Mouse (Mus musculus) erythroblast, adult 5-6 weeks (primary cell): ENCODE results near the gene Hnrnpl. TPM values are rescaled to one million over a fixed set of nuclear protein-coding genes. Genes with fewer than 3 reads are reported as not detected.
A peak's percentile ranks its signal among the peaks of the same experiment; 100 is the strongest.

Source experiments
- ATAC-seq: replicated peaks from 2 replicates; pipeline ENCODE4 v1.8.0; 2016; ENCODE audit warnings: moderate number of reproducible peaks, mild to moderate bottlenecking, moderate TSS enrichment, inconsistent platforms; ENCODE audit not compliant: poor library complexity, low FRiP score, severe bottlenecking
- total RNA-seq, 2 experiments: library from RNA; stranded (forward) in 1 of 2; stranded (reverse) in 1 of 2; fragments of 150-400 nt in 1 of 2; fragments of 200-764, 138-1000 nt in 1 of 2; gene quantifications; 2 replicates each; pipeline versions ENCODE4 v1.2.3 to v1.2.4; 2015 to 2017; ENCODE audit warnings: low replicate concordance in 2 of 2

Gene Hnrnpl
- total RNA-seq, 2 experiments from 2014 or later: 140 to 172 TPM

DNA sequence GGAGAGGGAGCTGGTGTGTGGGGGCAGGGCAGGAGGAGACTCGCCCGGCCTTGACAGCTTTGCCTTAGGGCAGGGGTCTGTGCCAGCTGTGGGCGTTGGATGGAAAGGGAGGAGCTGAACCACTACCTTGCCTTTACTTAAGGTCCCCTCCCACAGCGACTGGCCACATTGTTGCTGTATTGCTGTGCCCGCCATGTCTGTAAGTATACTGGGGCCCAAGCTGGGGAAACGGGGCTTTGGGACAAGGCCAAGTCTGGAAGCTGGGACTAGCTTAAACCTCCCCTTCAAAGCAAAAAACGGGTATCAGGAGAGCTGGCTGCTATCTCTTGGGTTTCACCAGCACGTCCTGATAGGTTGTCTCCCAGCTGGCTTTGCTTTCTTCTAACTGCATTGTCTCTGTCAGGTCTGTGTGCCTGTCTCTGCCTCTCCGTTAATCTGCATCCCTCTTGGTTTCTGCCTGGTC lies 56.0 kb downstream of the Hnrnpl start:
- ATAC-seq: no peak

DNA sequence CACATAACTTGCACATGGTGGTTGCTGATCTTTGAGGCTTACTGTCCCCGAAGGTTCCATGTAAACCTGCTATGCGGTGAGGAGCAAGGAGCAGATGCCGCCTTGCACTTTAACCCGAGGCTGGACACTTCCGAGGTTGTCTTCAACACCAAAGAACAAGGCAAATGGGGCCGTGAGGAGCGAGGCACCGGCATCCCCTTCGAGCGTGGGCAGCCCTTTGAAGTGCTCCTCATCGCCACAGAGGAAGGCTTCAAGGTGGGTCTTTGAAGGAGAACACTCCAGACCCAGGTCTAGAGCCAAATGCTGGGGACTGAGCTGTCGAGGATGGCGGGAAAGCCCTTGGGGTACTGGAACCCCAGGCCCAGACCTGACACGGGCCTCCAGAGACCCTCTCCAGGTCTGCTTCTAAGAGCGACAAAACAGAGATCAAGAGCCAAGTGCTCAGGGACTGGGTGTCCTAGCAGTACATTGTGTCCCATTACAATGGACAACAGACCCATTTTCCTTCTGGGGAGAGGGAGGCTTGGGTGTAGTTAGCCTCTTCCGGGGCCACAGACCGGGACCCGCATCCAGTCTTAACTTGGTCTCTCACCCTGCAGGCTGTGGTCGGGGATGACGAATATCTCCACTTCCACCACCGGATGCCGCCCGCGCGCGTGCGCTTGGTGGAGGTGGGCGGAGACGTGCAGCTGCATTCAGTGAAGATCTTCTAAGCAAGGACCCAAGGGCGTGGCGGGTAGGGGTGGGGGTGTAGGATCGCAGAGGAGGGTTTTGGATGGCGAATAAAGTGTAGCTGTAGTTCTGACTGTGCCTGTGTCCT lies 57.4 kb downstream of the Hnrnpl start:
- 0 out of 2 replicates have a peak, but pooled peaks have one; percentile 31 for ATAC-seq

DNA sequence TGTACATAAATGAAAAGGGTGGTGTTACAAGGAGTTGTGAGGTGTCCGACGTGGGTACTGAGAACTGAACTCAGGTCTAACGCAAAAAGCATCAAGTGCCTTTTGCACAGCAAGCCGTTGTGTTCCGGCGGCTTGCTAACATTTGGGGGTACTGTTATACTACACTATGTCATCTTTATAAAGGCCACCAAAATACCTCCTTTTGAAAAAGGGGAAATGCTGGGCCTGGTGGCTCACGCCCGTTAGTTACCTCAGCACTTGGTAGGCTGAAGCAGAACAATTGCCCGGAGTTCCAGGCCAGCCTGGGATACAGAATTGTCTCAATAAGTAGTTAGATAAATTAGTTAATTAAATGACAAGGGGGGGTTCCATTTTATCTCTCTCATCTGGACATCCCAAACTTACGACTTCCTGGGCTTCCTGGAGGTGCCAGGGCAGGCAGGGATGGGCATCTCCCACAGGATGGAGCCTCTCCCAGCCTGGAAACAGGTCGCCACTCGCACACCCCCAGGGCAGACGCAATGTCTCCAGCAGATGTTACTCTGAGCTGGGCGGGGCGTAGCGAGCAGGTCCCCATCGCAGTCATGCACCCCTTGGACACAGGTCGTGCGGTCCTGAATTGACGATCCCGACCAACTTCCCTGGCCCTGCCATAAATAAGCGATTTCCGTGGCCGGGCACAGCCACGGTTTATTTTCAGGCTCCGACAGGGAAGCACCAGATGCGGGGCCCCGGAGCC lies 58.6 kb downstream of the Hnrnpl start:
- 0 out of 2 replicates have a peak, but pooled peaks have one; percentile 9 for ATAC-seq

DNA sequence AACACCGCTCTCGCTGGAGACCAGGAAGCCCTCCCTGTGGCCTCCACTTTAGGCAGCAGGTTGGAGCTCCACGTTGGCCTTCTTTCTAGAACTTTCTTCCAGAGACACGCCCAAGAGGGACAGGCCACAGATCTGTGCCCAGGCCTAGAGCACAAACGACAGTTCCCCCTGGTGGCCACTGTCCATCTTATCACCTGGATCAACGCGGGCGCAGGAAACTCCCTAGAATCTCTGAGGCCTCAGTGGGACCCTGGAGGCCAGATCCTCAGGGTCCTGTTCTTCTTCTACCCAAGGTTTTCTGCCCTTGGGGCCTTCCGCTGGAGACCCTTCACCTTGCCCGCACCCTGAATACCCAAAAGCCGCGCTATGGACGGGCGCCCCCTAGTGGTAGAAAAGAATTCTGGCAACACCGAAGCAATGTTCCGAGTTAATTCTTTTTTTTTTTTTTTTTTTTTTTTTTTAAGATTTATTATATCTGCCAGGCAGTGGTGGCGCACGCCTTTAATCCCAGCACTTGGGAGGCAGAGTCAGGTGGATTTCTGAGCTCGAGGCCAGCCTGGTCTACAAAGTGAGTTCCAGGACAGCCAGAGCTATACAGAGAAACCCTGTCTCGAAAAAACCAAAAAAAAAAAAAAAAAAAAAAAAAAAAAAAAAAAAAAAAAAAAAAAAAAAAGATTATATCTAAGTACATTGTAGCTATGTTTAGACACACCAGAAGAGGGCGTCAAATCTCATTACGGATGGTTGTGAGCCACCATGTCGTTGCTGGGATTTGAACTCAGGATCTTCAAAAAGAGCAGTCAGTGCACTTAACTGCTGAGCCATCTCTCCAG lies 59.4 kb downstream of the Hnrnpl start:
- peak; percentile 80 for ATAC-seq

DNA sequence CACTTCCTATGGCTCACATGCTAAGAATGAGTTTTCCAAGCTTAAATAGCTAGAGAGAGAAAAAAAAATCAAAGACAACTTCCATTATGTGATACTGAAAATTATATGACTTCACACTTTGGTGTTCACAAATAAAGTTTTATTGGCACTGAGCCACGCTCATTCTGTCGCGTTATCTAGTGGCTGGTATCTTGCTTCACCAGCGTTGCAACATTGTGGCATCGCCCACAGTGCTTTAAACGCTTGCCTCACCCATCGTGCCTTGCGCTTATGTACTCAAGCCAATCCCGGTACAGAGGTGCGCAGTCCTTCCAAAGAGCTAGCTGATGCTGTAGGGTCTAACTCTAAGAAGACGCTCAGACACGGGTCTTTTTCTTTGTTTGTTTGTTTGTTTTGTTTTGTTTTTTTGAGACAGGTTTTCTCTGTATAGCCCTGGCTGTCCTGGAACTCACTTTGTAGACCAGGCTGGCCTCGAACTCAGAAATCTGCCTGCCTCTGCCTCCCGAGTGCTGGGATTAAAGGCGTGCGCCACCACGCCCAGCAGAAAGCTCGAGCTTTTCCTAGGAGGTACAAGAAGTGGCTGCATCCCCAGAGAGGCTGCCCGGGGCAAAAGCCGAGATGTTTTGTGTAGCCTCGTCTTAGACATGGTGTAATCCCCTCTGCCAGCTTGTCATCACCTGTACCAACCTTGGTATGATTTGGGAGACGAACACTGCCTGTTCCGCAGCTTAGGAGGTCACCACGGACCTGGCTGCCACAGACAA lies 62.7 kb downstream of the Hnrnpl start:
- peak; percentile 53; the same call in 1 of the 2 replicates for ATAC-seq

Other genes with a start within 250 kb of the Hnrnpl start
- gene Samd4b, start 210.4 kb upstream of the Hnrnpl start, total RNA-seq (2015; ENCODE audit: low replicate concordance): 7.3 and 11.9 TPM in 2 replicates
- 3.1 and 4.8 TPM in 2 replicates for gene Samd4b, start 210.4 kb upstream of the Hnrnpl start, total RNA-seq (2017; ENCODE audit: low replicate concordance)
- gene Pak4, start 210.4 kb upstream of the Hnrnpl start, total RNA-seq (2015; ENCODE audit: low replicate concordance): 3.1 and 3.5 TPM in 2 replicates
- 2.0 and 6.4 TPM in 2 replicates for gene Pak4, start 210.4 kb upstream of the Hnrnpl start, total RNA-seq (2017; ENCODE audit: low replicate concordance)
- not detected in 2 replicates for gene Acp7, start 177.2 kb upstream of the Hnrnpl start, total RNA-seq (2015; ENCODE audit: low replicate concordance)
- gene Acp7, start 177.2 kb upstream of the Hnrnpl start, total RNA-seq (2017; ENCODE audit: low replicate concordance): not detected in 2 replicates
- gene Fbxo27, start 115.7 kb upstream of the Hnrnpl start, total RNA-seq (2015; ENCODE audit: low replicate concordance): 1.7 TPM in 1 of 2 replicates, not detected in the other
- 0.28 TPM in 1 of 2 replicates, not detected in the other for gene Fbxo27, start 115.7 kb upstream of the Hnrnpl start, total RNA-seq (2017; ENCODE audit: low replicate concordance)
- 1.3 TPM in 1 of 2 replicates, not detected in the other for gene Fbxo17, start 91.7 kb upstream of the Hnrnpl start, total RNA-seq (2015; ENCODE audit: low replicate concordance)
- 2.4 TPM in 1 of 2 replicates, not detected in the other for gene Fbxo17, start 91.7 kb upstream of the Hnrnpl start, total RNA-seq (2017; ENCODE audit: low replicate concordance)
- 31.1 and 44.8 TPM in 2 replicates for gene Mrps12, start 66.7 kb upstream of the Hnrnpl start, total RNA-seq (2015; ENCODE audit: low replicate concordance)
- 6.1 and 8.1 TPM in 2 replicates for gene Mrps12, start 66.7 kb upstream of the Hnrnpl start, total RNA-seq (2017; ENCODE audit: low replicate concordance)
- gene Sars2, start 66.5 kb upstream of the Hnrnpl start, total RNA-seq (2015; ENCODE audit: low replicate concordance): 0.84 TPM in 1 of 2 replicates, not detected in the other
- 1.8 and 4.3 TPM in 2 replicates for gene Sars2, start 66.5 kb upstream of the Hnrnpl start, total RNA-seq (2017; ENCODE audit: low replicate concordance)
- not detected in 2 replicates for gene Ccer2, start 52.4 kb upstream of the Hnrnpl start, total RNA-seq (2015; ENCODE audit: low replicate concordance)
- not detected in 2 replicates for gene Ccer2, start 52.4 kb upstream of the Hnrnpl start, total RNA-seq (2017; ENCODE audit: low replicate concordance)
- 18.3 and 21.5 TPM in 2 replicates for gene Sirt2, start 41.8 kb upstream of the Hnrnpl start, total RNA-seq (2015; ENCODE audit: low replicate concordance)
- 6.0 and 9.8 TPM in 2 replicates for gene Sirt2, start 41.8 kb upstream of the Hnrnpl start, total RNA-seq (2017; ENCODE audit: low replicate concordance)
- gene Nfkbib, start 41.0 kb upstream of the Hnrnpl start, total RNA-seq (2015; ENCODE audit: low replicate concordance): 2.9 and 3.8 TPM in 2 replicates
- gene Nfkbib, start 41.0 kb upstream of the Hnrnpl start, total RNA-seq (2017; ENCODE audit: low replicate concordance): 2.2 and 3.6 TPM in 2 replicates
- 21.1 and 25.0 TPM in 2 replicates for gene Rinl, start 19.6 kb upstream of the Hnrnpl start, total RNA-seq (2015; ENCODE audit: low replicate concordance)
- gene Rinl, start 19.6 kb upstream of the Hnrnpl start, total RNA-seq (2017; ENCODE audit: low replicate concordance): 9.9 and 13.4 TPM in 2 replicates
- 36.6 and 59.0 TPM in 2 replicates for gene Ech1, start 16.7 kb downstream of the Hnrnpl start, total RNA-seq (2015; ENCODE audit: low replicate concordance)
- 23.2 and 31.8 TPM in 2 replicates for gene Ech1, start 16.7 kb downstream of the Hnrnpl start, total RNA-seq (2017; ENCODE audit: low replicate concordance)
- 1.7 TPM in 1 of 2 replicates, not detected in the other for gene Lgals4, start 25.3 kb downstream of the Hnrnpl start, total RNA-seq (2015; ENCODE audit: low replicate concordance)
- 2.4 TPM in 1 of 2 replicates, not detected in the other for gene Lgals4, start 25.3 kb downstream of the Hnrnpl start, total RNA-seq (2017; ENCODE audit: low replicate concordance)
- not detected in 2 replicates for gene Lgals7, start 55.3 kb downstream of the Hnrnpl start, total RNA-seq (2015; ENCODE audit: low replicate concordance)
- gene Lgals7, start 55.3 kb downstream of the Hnrnpl start, total RNA-seq (2017; ENCODE audit: low replicate concordance): not detected in 2 replicates
- gene Capn12, start 72.9 kb downstream of the Hnrnpl start, total RNA-seq (2015; ENCODE audit: low replicate concordance): not detected in 2 replicates
- 0.26 and 0.42 TPM in 2 replicates for gene Capn12, start 72.9 kb downstream of the Hnrnpl start, total RNA-seq (2017; ENCODE audit: low replicate concordance)
- gene Actn4, start 153.8 kb downstream of the Hnrnpl start, total RNA-seq (2015; ENCODE audit: low replicate concordance): 42.0 and 55.3 TPM in 2 replicates
- gene Actn4, start 153.8 kb downstream of the Hnrnpl start, total RNA-seq (2017; ENCODE audit: low replicate concordance): 45.1 and 45.4 TPM in 2 replicates
- gene Eif3k, start 173.3 kb downstream of the Hnrnpl start, total RNA-seq (2015; ENCODE audit: low replicate concordance): 50.7 and 81.1 TPM in 2 replicates
- gene Eif3k, start 173.3 kb downstream of the Hnrnpl start, total RNA-seq (2017; ENCODE audit: low replicate concordance): 115 and 133 TPM in 2 replicates
- 5.6 and 6.7 TPM in 2 replicates for gene Map4k1, start 173.5 kb downstream of the Hnrnpl start, total RNA-seq (2015; ENCODE audit: low replicate concordance)
- 11.3 and 11.8 TPM in 2 replicates for gene Map4k1, start 173.5 kb downstream of the Hnrnpl start, total RNA-seq (2017; ENCODE audit: low replicate concordance)